Mouse (Mus musculus): ENCODE results near the gene Pglyrp4. TPM values are rescaled to one million over a fixed set of nuclear protein-coding genes. Genes with fewer than 3 reads are reported as not detected.
A peak's percentile ranks its signal among the peaks of the same experiment; 100 is the strongest.
"Not testable (repeated sequence)": the region's sequence is repeated elsewhere in the genome, so short reads cannot be mapped to it uniquely, and the experiment has no call there.

Gene Pglyrp4
- polyA plus RNA-seq, 1 experiment from 2014 or later = 0.16 TPM

DNA sequence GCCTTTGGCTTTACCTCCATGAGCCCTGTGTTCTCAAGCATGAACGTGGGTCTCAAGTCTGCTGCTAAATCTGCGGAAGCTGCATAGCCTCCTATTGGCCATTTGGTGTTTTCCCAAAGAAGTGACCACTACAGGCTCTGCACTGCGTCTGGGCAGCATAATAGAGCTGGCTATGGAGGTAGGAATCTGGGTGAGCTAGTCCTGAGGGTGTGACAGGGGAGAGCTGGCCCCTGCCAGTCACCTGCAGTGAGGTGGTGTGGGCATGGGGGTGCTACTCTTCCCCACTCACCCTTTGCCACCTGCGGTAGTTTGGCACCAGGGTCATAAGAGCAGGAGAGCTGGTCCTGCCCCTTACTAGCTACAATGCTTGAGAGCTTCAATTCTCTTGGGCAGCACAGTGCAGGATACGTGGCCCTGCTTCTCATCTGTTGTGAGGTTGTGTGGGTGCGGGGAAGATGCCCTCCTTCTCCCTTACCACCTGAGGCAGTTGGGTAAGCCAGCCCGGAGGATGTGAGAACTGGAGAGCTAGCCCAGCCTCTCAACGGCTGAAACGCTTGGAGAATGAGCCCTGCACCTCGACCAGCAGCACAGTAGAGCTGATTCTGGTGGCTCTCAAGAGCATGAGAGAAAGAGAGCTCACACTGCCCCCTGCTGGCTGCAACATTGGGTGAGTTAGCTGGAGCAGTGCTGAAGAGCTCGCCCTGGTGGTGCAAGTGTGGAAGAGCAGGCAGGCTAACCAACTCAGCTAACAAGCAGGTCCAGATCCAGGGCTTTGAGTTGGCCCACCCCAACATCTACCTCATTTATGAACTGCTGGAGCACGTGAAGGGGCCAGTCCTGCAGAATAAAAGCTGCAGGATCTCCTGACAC, 16.9 kb upstream of the Pglyrp4 start:
- Histone ChIP-seq H3K9me3 (ENCODE audit: control insufficient read depth, low read length) (no peaks in the 10 kb centered on the region), H3K4me3 (replicated peaks; ENCODE audit: low read depth, low read length) (no peak overlapping the region), H3K27ac (replicated peaks; ENCODE audit: low read depth, low read length) (no peak overlapping the region), H3K9ac (replicated peaks; ENCODE audit: low read length) (no peak overlapping the region), H3K36me3 (ENCODE audit: control insufficient read depth, insufficient read depth, low read length) (no peaks in the 10 kb centered on the region), H3K4me2 (ENCODE audit: low read length) (no peak overlapping the region), H3K27me3 (ENCODE audit: control insufficient read depth, insufficient read depth, low read length) (no peaks in the 10 kb centered on the region), H3K4me1 (ENCODE audit: control insufficient read depth, insufficient read depth, low read length) (no peaks in the 10 kb centered on the region)
- WGBS = 49% methylated on average over 12 of the region's 12 CpGs
- ATAC-seq (ENCODE audit: low FRiP score, low TSS enrichment) (no peak), DNase-seq (peak; percentile 83)

DNA sequence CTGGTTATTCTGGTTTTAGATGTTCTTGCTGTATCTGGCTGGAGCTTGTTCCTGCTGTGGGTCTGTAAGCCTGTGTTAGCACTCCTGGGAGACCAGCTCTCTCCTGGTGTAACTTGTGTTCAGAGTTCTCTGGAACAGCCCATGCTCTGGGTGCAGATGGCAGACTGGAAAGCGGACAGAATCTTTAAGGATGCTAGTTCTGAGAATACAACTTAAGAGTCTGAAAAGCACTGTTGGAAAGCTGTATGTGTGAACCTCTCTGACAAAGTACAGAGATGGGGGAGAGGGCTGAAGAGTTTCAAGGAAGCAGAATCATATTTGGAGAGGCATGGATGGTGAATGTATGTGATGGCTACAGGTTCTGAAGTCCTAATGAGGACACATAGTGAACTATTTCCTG, 23.0 kb downstream of the Pglyrp4 start:
- Histone ChIP-seq H3K36me3 (ENCODE audit: control insufficient read depth, insufficient read depth, low read length) (no peaks in the 10 kb centered on the region), H3K9me3 (ENCODE audit: control insufficient read depth, low read length) (no peaks in the 10 kb centered on the region), H3K9ac (replicated peaks; ENCODE audit: low read length) (no peak overlapping the region), H3K4me1 (ENCODE audit: control insufficient read depth, insufficient read depth, low read length) (no peaks in the 10 kb centered on the region), H3K27me3 (ENCODE audit: control insufficient read depth, insufficient read depth, low read length) (no peaks in the 10 kb centered on the region), H3K4me3 (replicated peaks; ENCODE audit: low read depth, low read length) (no peak overlapping the region), H3K4me2 (ENCODE audit: low read length) (no peak overlapping the region), H3K27ac (replicated peaks; ENCODE audit: low read depth, low read length) (no peak overlapping the region)
- DNase-seq = no peak
- ATAC-seq (ENCODE audit: low FRiP score, low TSS enrichment) = no peak
- 90% methylated on average over 1 of the region's 1 CpGs for WGBS

DNA sequence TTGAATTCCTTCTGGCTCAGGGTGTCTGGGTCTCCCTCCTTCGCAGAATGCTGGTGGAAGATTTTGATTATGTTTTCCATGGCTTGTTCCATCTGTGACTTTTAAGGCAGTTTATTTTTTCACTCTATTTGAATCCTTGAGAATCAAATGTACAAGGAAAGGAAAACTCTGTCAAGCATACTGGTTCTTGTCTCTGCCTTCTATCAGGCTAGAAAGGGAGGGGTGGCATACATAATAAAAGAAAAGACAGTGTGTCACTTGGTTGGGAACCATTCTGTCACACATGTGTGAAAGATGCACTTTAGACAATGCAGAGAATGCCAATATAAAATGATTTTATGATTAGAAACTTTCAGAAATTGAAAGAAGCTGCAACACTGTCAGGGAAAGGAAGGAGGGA, 51.1 kb downstream of the Pglyrp4 start, which contains the start of gene Gm5849:
Gene Gm5849, minus strand, starts transcription at position 101 of the 400 bp plus-strand sequence.
- not testable (repeated sequence) for DNase-seq; H3K27ac ChIP-seq (replicated peaks; ENCODE audit: low read depth, low read length); H3K36me3 ChIP-seq (ENCODE audit: control insufficient read depth, insufficient read depth, low read length); H3K9me3 ChIP-seq (ENCODE audit: control insufficient read depth, low read length); H3K4me2 ChIP-seq (ENCODE audit: low read length); H3K4me1 ChIP-seq (ENCODE audit: control insufficient read depth, insufficient read depth, low read length); H3K27me3 ChIP-seq (ENCODE audit: control insufficient read depth, insufficient read depth, low read length); ATAC-seq (ENCODE audit: low FRiP score, low TSS enrichment); H3K9ac ChIP-seq (replicated peaks; ENCODE audit: low read length); H3K4me3 ChIP-seq (replicated peaks; ENCODE audit: low read depth, low read length)
- 96% methylated on average over 1 of the region's 1 CpGs for WGBS

Other genes with a start within 250 kb of the Pglyrp4 start
- 89.7 and 92.8 TPM in 2 replicates for gene Snapin, start 235.9 kb upstream of the Pglyrp4 start, polyA plus RNA-seq (2014; fragmentation: Nextera tagmentation; extraction: Ambion mirVana)
- 135 and 145 TPM in 2 replicates for gene Chtop, start 217.4 kb upstream of the Pglyrp4 start, polyA plus RNA-seq (2014; fragmentation: Nextera tagmentation; extraction: Ambion mirVana)
- 8.2 and 8.3 TPM in 2 replicates for gene S100a1, start 212.5 kb upstream of the Pglyrp4 start, polyA plus RNA-seq (2014; fragmentation: Nextera tagmentation; extraction: Ambion mirVana)
- gene S100a13, start 212.5 kb upstream of the Pglyrp4 start, polyA plus RNA-seq (2014; fragmentation: Nextera tagmentation; extraction: Ambion mirVana) = 5.9 and 8.0 TPM in 2 replicates
- not detected in 2 replicates for gene S100a14, start 200.1 kb upstream of the Pglyrp4 start, polyA plus RNA-seq (2014; fragmentation: Nextera tagmentation; extraction: Ambion mirVana)
- 25.3 and 32.5 TPM in 2 replicates for gene S100a16, start 189.7 kb upstream of the Pglyrp4 start, polyA plus RNA-seq (2014; fragmentation: Nextera tagmentation; extraction: Ambion mirVana)
- gene S100a3, start 166.3 kb upstream of the Pglyrp4 start, polyA plus RNA-seq (2014; fragmentation: Nextera tagmentation; extraction: Ambion mirVana) = not detected in 2 replicates
- not detected in 2 replicates for gene S100a2, start 136.7 kb upstream of the Pglyrp4 start, polyA plus RNA-seq (2014; fragmentation: Nextera tagmentation; extraction: Ambion mirVana)
- gene Gm42674, start 125.0 kb upstream of the Pglyrp4 start, polyA plus RNA-seq (2014; fragmentation: Nextera tagmentation; extraction: Ambion mirVana) = not detected in 2 replicates
- gene S100a4, start 123.1 kb upstream of the Pglyrp4 start, polyA plus RNA-seq (2014; fragmentation: Nextera tagmentation; extraction: Ambion mirVana) = 1.5 TPM in 1 of 2 replicates, not detected in the other
- not detected in 2 replicates for gene S100a5, start 118.4 kb upstream of the Pglyrp4 start, polyA plus RNA-seq (2014; fragmentation: Nextera tagmentation; extraction: Ambion mirVana)
- 4.6 and 32.0 TPM in 2 replicates for gene S100a6, start 114.0 kb upstream of the Pglyrp4 start, polyA plus RNA-seq (2014; fragmentation: Nextera tagmentation; extraction: Ambion mirVana)
- not detected in 2 replicates for gene S100a7a, start 72.9 kb upstream of the Pglyrp4 start, polyA plus RNA-seq (2014; fragmentation: Nextera tagmentation; extraction: Ambion mirVana)
- 2.2 TPM in 1 of 2 replicates, not detected in the other for gene S100a8, start 57.9 kb upstream of the Pglyrp4 start, polyA plus RNA-seq (2014; fragmentation: Nextera tagmentation; extraction: Ambion mirVana)
- 0.95 TPM in 1 of 2 replicates, not detected in the other for gene S100a9, start 31.2 kb upstream of the Pglyrp4 start, polyA plus RNA-seq (2014; fragmentation: Nextera tagmentation; extraction: Ambion mirVana)
- gene Gm5849, start 51.0 kb downstream of the Pglyrp4 start, polyA plus RNA-seq (2014; fragmentation: Nextera tagmentation; extraction: Ambion mirVana) = not detected in 2 replicates

Measured in midbrain, embryonic 14.5 days (tissue).